Mouse (Mus musculus): ENCODE data around the gene Ssc4d. TPM values are rescaled to one million over a fixed set of nuclear protein-coding genes. Genes with fewer than 3 reads are reported as not detected.
A peak's percentile ranks its signal among the peaks of the same experiment; 100 is the strongest.

Gene Ssc4d
- total and polyA plus RNA-seq, 2 experiments from 2014 or later, result 3.6 to 8.9 TPM

- Histone ChIP-seq H3K9ac (replicated peaks; ENCODE audit: low read length, poor library complexity, severe bottlenecking) (no peak overlapping the region), H3K4me1 (ENCODE audit: insufficient read depth, low read length) (no peaks in the 10 kb centered on the region), H3K36me3 (ENCODE audit: insufficient read depth, low read length) (no peaks in the 10 kb centered on the region), H3K4me2 (ENCODE audit: low read depth, low read length, poor library complexity, severe bottlenecking) (no peak overlapping the region), H3K27me3 (ENCODE audit: insufficient read depth, low read length) (no peaks in the 10 kb centered on the region), H3K9me3 (ENCODE audit: low read length) (no peaks in the 10 kb centered on the region), H3K27ac (ENCODE audit: low read depth, low read length) (no peak overlapping the region), H3K4me3 (ENCODE audit: low read depth, low read length) (no peak overlapping the region)
- 74% methylated on average over 5 of the region's 5 CpGs for WGBS
- TF ChIP-seq CTCF (IDR thresholded peaks at IDR 0.05), result no peak
- ATAC-seq (ENCODE audit: low FRiP score) (no peak), DNase-seq (ENCODE audit: low spot score) (no peak)
Observed at GRCm38 (mm10) chr5:135946621-135947020, 27.7 kb downstream of the Ssc4d start.

- peak overlapping the region; percentile 24; the same call in 1 of the 2 replicates for H3K4me2 ChIP-seq (ENCODE audit: low read depth, low read length, poor library complexity, severe bottlenecking)
- no peak overlapping the region for H3K4me3 ChIP-seq (ENCODE audit: low read depth, low read length)
- no peaks in the 10 kb centered on the region for H3K27me3 ChIP-seq (ENCODE audit: insufficient read depth, low read length)
- 29% methylated on average over 10 of the region's 10 CpGs for WGBS
- ATAC-seq (ENCODE audit: low FRiP score) (no peak), DNase-seq (ENCODE audit: low spot score) (peak; percentile 52)
- H3K27ac ChIP-seq (ENCODE audit: low read depth, low read length), result no peak overlapping the region
- no peaks in the 10 kb centered on the region for H3K36me3 ChIP-seq (ENCODE audit: insufficient read depth, low read length)
- no peaks in the 10 kb centered on the region for H3K4me1 ChIP-seq (ENCODE audit: insufficient read depth, low read length)
- H3K9ac ChIP-seq (replicated peaks; ENCODE audit: low read length, poor library complexity, severe bottlenecking), result no peak overlapping the region
- no peaks in the 10 kb centered on the region for H3K9me3 ChIP-seq (ENCODE audit: low read length)
- no peak for TF ChIP-seq CTCF (IDR thresholded peaks at IDR 0.05)
Observed at GRCm38 (mm10) chr5:135945916-135946408, 28.4 kb downstream of the Ssc4d start.

GRCm38 (mm10) chr5:135942710-135943109 lies 31.6 kb downstream of the Ssc4d start:
- no peaks in the 10 kb centered on the region for H3K4me1 ChIP-seq (ENCODE audit: insufficient read depth, low read length)
- 70% methylated on average over 6 of the region's 6 CpGs for WGBS
- DNase-seq (ENCODE audit: low spot score) (no peak), ATAC-seq (ENCODE audit: low FRiP score) (no peak)
- no peak overlapping the region for H3K9ac ChIP-seq (replicated peaks; ENCODE audit: low read length, poor library complexity, severe bottlenecking)
- H3K36me3 ChIP-seq (ENCODE audit: insufficient read depth, low read length), result no peaks in the 10 kb centered on the region
- no peaks in the 10 kb centered on the region for H3K9me3 ChIP-seq (ENCODE audit: low read length)
- no peak overlapping the region for H3K4me3 ChIP-seq (ENCODE audit: low read depth, low read length)
- H3K4me2 ChIP-seq (ENCODE audit: low read depth, low read length, poor library complexity, severe bottlenecking), result no peak overlapping the region
- H3K27ac ChIP-seq (ENCODE audit: low read depth, low read length), result no peak overlapping the region
- no peaks in the 10 kb centered on the region for H3K27me3 ChIP-seq (ENCODE audit: insufficient read depth, low read length)
- TF ChIP-seq CTCF (IDR thresholded peaks at IDR 0.05), result no peak

GRCm38 (mm10) chr5:135940587-135940986 lies 33.7 kb downstream of the Ssc4d start:
- ATAC-seq (ENCODE audit: low FRiP score) (no peak), DNase-seq (ENCODE audit: low spot score) (no peak)
- Histone ChIP-seq H3K4me3 (ENCODE audit: low read depth, low read length) (no peak overlapping the region), H3K4me2 (ENCODE audit: low read depth, low read length, poor library complexity, severe bottlenecking) (no peak overlapping the region), H3K27ac (ENCODE audit: low read depth, low read length) (no peak overlapping the region), H3K27me3 (ENCODE audit: insufficient read depth, low read length) (no peaks in the 10 kb centered on the region), H3K4me1 (ENCODE audit: insufficient read depth, low read length) (no peaks in the 10 kb centered on the region), H3K36me3 (ENCODE audit: insufficient read depth, low read length) (no peaks in the 10 kb centered on the region), H3K9ac (replicated peaks; ENCODE audit: low read length, poor library complexity, severe bottlenecking) (no peak overlapping the region), H3K9me3 (ENCODE audit: low read length) (no peaks in the 10 kb centered on the region)
- no peak for TF ChIP-seq CTCF (IDR thresholded peaks at IDR 0.05)
- 60% methylated on average over 5 of the region's 5 CpGs for WGBS

- H3K27ac ChIP-seq (ENCODE audit: low read depth, low read length), result peak overlapping the region; percentile 99; the same call in 1 of the 2 replicates
- 80% methylated on average over 6 of the region's 6 CpGs for WGBS
- no peak overlapping the region; the same call in 1 of the 2 replicates for H3K4me2 ChIP-seq (ENCODE audit: low read depth, low read length, poor library complexity, severe bottlenecking)
Observed at GRCm38 (mm10) chr5:135935641-135936190, 38.6 kb downstream of the Ssc4d start.

GRCm38 (mm10) chr5:135935176-135935523 lies 39.2 kb downstream of the Ssc4d start:
- H3K4me1 ChIP-seq (ENCODE audit: insufficient read depth, low read length), result no peaks in the 10 kb centered on the region; the same call in 1 of the 2 replicates
- H3K4me3 ChIP-seq (ENCODE audit: low read depth, low read length), result peak overlapping the region; percentile 65
- H3K27me3 ChIP-seq (ENCODE audit: insufficient read depth, low read length), result no peaks in the 10 kb centered on the region
- ATAC-seq (ENCODE audit: low FRiP score) (peak; percentile 11; the same call in 1 of the 2 replicates), DNase-seq (ENCODE audit: low spot score) (no peak)
- peak overlapping the region; percentile 97; the same call in 1 of the 2 replicates for H3K9ac ChIP-seq (replicated peaks; ENCODE audit: low read length, poor library complexity, severe bottlenecking)
- peak overlapping the region; percentile 99 for H3K27ac ChIP-seq (ENCODE audit: low read depth, low read length)
- peak overlapping the region; percentile 54 for H3K4me2 ChIP-seq (ENCODE audit: low read depth, low read length, poor library complexity, severe bottlenecking)
- no peaks in the 10 kb centered on the region for H3K9me3 ChIP-seq (ENCODE audit: low read length)
- WGBS, result 50% methylated on average over 7 of the region's 7 CpGs
- H3K36me3 ChIP-seq (ENCODE audit: insufficient read depth, low read length), result 0 out of 2 replicates have a peak, but pooled peaks cover 7% of the 10 kb centered on the region
- TF ChIP-seq CTCF (IDR thresholded peaks at IDR 0.05), result no peak

More at GRCm38 (mm10) chr5:135935641-135936190, 38.6 kb downstream of the Ssc4d start:
- no peak for DNase-seq (ENCODE audit: low spot score)
- no peak for TF ChIP-seq CTCF (IDR thresholded peaks at IDR 0.05)
- H3K4me3 ChIP-seq (ENCODE audit: low read depth, low read length), result no peak overlapping the region
- no peaks in the 10 kb centered on the region for H3K27me3 ChIP-seq (ENCODE audit: insufficient read depth, low read length)
- no peaks in the 10 kb centered on the region; the same call in 1 of the 2 replicates for H3K4me1 ChIP-seq (ENCODE audit: insufficient read depth, low read length)
- no peaks in the 10 kb centered on the region for H3K9me3 ChIP-seq (ENCODE audit: low read length)
- H3K36me3 ChIP-seq (ENCODE audit: insufficient read depth, low read length), result 0 out of 2 replicates have a peak, but pooled peaks cover 7% of the 10 kb centered on the region
- no peak overlapping the region for H3K9ac ChIP-seq (replicated peaks; ENCODE audit: low read length, poor library complexity, severe bottlenecking)
- no peak for ATAC-seq (ENCODE audit: low FRiP score)

All from midbrain, postnatal 0 days (tissue).